Mouse (Mus musculus): ENCODE measurements around the gene Olfr622. TPM values are rescaled to one million over a fixed set of nuclear protein-coding genes. Genes with fewer than 3 reads are reported as not detected.

Gene Olfr622
- polyA plus RNA-seq (2014; fragmentation: Nextera tagmentation; extraction: Ambion mirVana): not detected in 2 replicates

DNA sequence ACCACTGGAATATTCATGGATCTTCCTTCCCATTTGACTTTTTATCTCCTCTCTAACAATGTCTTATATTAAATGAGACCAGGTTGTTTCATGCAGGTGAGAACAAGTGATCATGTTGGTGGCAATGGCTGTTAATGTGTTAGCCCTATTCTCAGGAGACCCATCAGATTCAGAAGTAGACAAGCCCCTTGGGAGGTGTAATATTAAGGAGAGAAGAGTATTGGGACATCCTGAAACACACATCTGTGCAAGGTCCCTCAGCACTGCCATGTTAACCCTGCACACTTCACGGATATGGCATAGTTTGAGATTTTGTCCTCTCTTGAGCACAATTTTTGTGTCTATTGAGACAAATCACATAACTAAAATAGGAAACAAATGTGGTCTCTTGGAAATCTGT is at the start of gene Olfr622:
TSS of gene Olfr622 (minus strand) at position 101 of the 400 bp plus-strand sequence.
- Histone ChIP-seq H3K9me3 (ENCODE audit: control insufficient read depth, low read depth, low read length) (no peaks in the 10 kb centered on the region), H3K4me1 (ENCODE audit: control insufficient read depth, insufficient read depth, low read length) (no peaks in the 10 kb centered on the region), H3K36me3 (ENCODE audit: control insufficient read depth, insufficient read depth, low read length) (no peaks in the 10 kb centered on the region), H3K4me3 (ENCODE audit: low read depth, low read length) (no peak within 1 kb of the TSS), H3K9ac (replicated peaks; ENCODE audit: low read depth, low read length) (no peak within 1 kb of the TSS), H3K27ac (ENCODE audit: low read length) (no peak within 1 kb of the TSS), H3K27me3 (ENCODE audit: control insufficient read depth, insufficient read depth, low read length) (no peaks in the 10 kb centered on the region), H3K4me2 (replicated peaks; ENCODE audit: low read depth, low read length) (no peak within 1 kb of the TSS)
- ATAC-seq (ENCODE audit: insufficient number of reproducible peaks, insufficient read depth, low FRiP score, low read depth): no peak
- 86% methylated on average over 1 of the region's 1 CpGs for WGBS

GRCm38 (mm10) chr7:103682420-103682819 is 39.9 kb upstream of the Olfr622 start, which contains the start of gene Olfr625-ps1:
Olfr625-ps1 (plus strand) TSS chr7:103682720.
- Histone ChIP-seq H3K9ac (replicated peaks; ENCODE audit: low read depth, low read length) (no peak within 1 kb of the TSS), H3K36me3 (ENCODE audit: control insufficient read depth, insufficient read depth, low read length) (no peaks in the 10 kb centered on the region), H3K9me3 (ENCODE audit: control insufficient read depth, low read depth, low read length) (no peaks in the 10 kb centered on the region), H3K4me2 (replicated peaks; ENCODE audit: low read depth, low read length) (no peak within 1 kb of the TSS), H3K4me3 (ENCODE audit: low read depth, low read length) (no peak within 1 kb of the TSS), H3K27me3 (ENCODE audit: control insufficient read depth, insufficient read depth, low read length) (no peaks in the 10 kb centered on the region), H3K27ac (ENCODE audit: low read length) (no peak within 1 kb of the TSS), H3K4me1 (ENCODE audit: control insufficient read depth, insufficient read depth, low read length) (no peaks in the 10 kb centered on the region)
- ATAC-seq (ENCODE audit: insufficient number of reproducible peaks, insufficient read depth, low FRiP score, low read depth): no peak

DNA sequence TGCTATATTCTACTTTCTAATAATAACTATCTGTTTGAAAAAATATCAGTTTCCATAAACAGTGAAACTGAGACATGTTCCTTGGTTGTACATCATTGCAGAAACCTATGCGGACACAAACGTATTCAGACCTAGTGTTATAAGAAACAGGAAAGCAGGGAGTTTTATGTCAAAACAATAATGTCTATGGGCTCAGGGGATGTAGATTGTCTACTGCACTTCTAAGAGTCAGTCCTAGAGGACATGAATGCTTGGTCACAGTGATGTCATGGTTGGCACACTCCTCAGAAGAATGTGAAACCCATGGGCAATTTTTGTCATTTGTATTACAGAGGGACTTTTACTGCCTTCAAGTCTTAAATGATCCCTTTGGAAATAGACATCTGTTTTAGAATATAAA is 28.6 kb upstream of the Olfr622 start, which contains the start of gene Olfr624:
TSS of gene Olfr624 (minus strand) at position 101 of the 400 bp plus-strand sequence.
- ATAC-seq (ENCODE audit: insufficient number of reproducible peaks, insufficient read depth, low FRiP score, low read depth): no peak
- no peak within 1 kb of the TSS for H3K4me2 ChIP-seq (replicated peaks; ENCODE audit: low read depth, low read length)
- H3K4me1 ChIP-seq (ENCODE audit: control insufficient read depth, insufficient read depth, low read length): no peaks in the 10 kb centered on the region
- H3K27me3 ChIP-seq (ENCODE audit: control insufficient read depth, insufficient read depth, low read length): no peaks in the 10 kb centered on the region
- WGBS: 83% methylated on average over 2 of the region's 2 CpGs
- H3K27ac ChIP-seq (ENCODE audit: low read length): no peak within 1 kb of the TSS
- no peaks in the 10 kb centered on the region for H3K9me3 ChIP-seq (ENCODE audit: control insufficient read depth, low read depth, low read length)
- no peak within 1 kb of the TSS for H3K9ac ChIP-seq (replicated peaks; ENCODE audit: low read depth, low read length)
- H3K4me3 ChIP-seq (ENCODE audit: low read depth, low read length): no peak within 1 kb of the TSS
- H3K36me3 ChIP-seq (ENCODE audit: control insufficient read depth, insufficient read depth, low read length): no peaks in the 10 kb centered on the region

GRCm38 (mm10) chr7:103663598-103663997 is 21.1 kb upstream of the Olfr622 start, which contains the start of gene Olfr623:
Olfr623 (minus strand) TSS chr7:103663698.
- no peak within 1 kb of the TSS for H3K4me2 ChIP-seq (replicated peaks; ENCODE audit: low read depth, low read length)
- no peak within 1 kb of the TSS for H3K27ac ChIP-seq (ENCODE audit: low read length)
- H3K4me3 ChIP-seq (ENCODE audit: low read depth, low read length): no peak within 1 kb of the TSS
- H3K9me3 ChIP-seq (ENCODE audit: control insufficient read depth, low read depth, low read length): no peaks in the 10 kb centered on the region
- no peaks in the 10 kb centered on the region for H3K27me3 ChIP-seq (ENCODE audit: control insufficient read depth, insufficient read depth, low read length)
- H3K4me1 ChIP-seq (ENCODE audit: control insufficient read depth, insufficient read depth, low read length): no peaks in the 10 kb centered on the region
- no peak for ATAC-seq (ENCODE audit: insufficient number of reproducible peaks, insufficient read depth, low FRiP score, low read depth)
- H3K9ac ChIP-seq (replicated peaks; ENCODE audit: low read depth, low read length): no peak within 1 kb of the TSS
- no peaks in the 10 kb centered on the region for H3K36me3 ChIP-seq (ENCODE audit: control insufficient read depth, insufficient read depth, low read length)

- H3K9ac ChIP-seq (replicated peaks; ENCODE audit: low read depth, low read length): no peak overlapping the region
- H3K36me3 ChIP-seq (ENCODE audit: control insufficient read depth, insufficient read depth, low read length): no peaks in the 10 kb centered on the region
- 69% methylated on average over 4 of the region's 4 CpGs for WGBS
- no peaks in the 10 kb centered on the region for H3K9me3 ChIP-seq (ENCODE audit: control insufficient read depth, low read depth, low read length)
- no peaks in the 10 kb centered on the region for H3K27me3 ChIP-seq (ENCODE audit: control insufficient read depth, insufficient read depth, low read length)
- H3K4me3 ChIP-seq (ENCODE audit: low read depth, low read length): no peak overlapping the region
- H3K27ac ChIP-seq (ENCODE audit: low read length): no peak overlapping the region
- no peak for ATAC-seq (ENCODE audit: insufficient number of reproducible peaks, insufficient read depth, low FRiP score, low read depth)
- no peak overlapping the region for H3K4me2 ChIP-seq (replicated peaks; ENCODE audit: low read depth, low read length)
- no peaks in the 10 kb centered on the region for H3K4me1 ChIP-seq (ENCODE audit: control insufficient read depth, insufficient read depth, low read length)
Observed at GRCm38 (mm10) chr7:103644070-103644469, 1.6 kb upstream of the Olfr622 start.

GRCm38 (mm10) chr7:103636795-103637194 is 5.7 kb downstream of the Olfr622 start:
- H3K27me3 ChIP-seq (ENCODE audit: control insufficient read depth, insufficient read depth, low read length): no peaks in the 10 kb centered on the region
- H3K27ac ChIP-seq (ENCODE audit: low read length): no peak overlapping the region
- H3K4me3 ChIP-seq (ENCODE audit: low read depth, low read length): no peak overlapping the region
- H3K4me2 ChIP-seq (replicated peaks; ENCODE audit: low read depth, low read length): no peak overlapping the region
- H3K4me1 ChIP-seq (ENCODE audit: control insufficient read depth, insufficient read depth, low read length): no peaks in the 10 kb centered on the region
- H3K9ac ChIP-seq (replicated peaks; ENCODE audit: low read depth, low read length): no peak overlapping the region
- H3K9me3 ChIP-seq (ENCODE audit: control insufficient read depth, low read depth, low read length): no peaks in the 10 kb centered on the region
- no peaks in the 10 kb centered on the region for H3K36me3 ChIP-seq (ENCODE audit: control insufficient read depth, insufficient read depth, low read length)
- no peak for ATAC-seq (ENCODE audit: insufficient number of reproducible peaks, insufficient read depth, low FRiP score, low read depth)

DNA sequence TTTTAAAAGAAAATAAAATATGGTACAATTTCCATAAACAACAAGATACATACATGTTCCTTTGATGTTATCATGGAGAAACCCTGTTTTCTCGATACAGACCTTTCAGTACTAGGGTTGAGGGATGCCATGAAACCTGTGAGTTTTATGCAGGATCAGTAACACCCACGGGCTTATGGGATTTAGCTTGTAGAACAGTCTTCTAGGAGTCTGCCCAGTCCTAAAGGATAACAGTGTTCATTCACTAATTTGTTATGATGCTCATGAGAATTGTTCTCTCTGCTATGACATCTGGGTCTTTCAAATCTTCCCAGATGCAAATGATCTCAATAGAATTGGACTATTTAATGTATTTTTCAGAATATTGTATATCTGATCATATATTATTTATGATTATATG is 30.1 kb downstream of the Olfr622 start, which contains the start of gene Olfr620:
TSS of gene Olfr620 (minus strand) at position 101 of the 400 bp plus-strand sequence.
- 76% methylated on average over 2 of the region's 2 CpGs for WGBS
- H3K27me3 ChIP-seq (ENCODE audit: control insufficient read depth, insufficient read depth, low read length): no peaks in the 10 kb centered on the region
- H3K36me3 ChIP-seq (ENCODE audit: control insufficient read depth, insufficient read depth, low read length): no peaks in the 10 kb centered on the region
- ATAC-seq (ENCODE audit: insufficient number of reproducible peaks, insufficient read depth, low FRiP score, low read depth): no peak
- H3K4me1 ChIP-seq (ENCODE audit: control insufficient read depth, insufficient read depth, low read length): no peaks in the 10 kb centered on the region
- no peak within 1 kb of the TSS for H3K4me3 ChIP-seq (ENCODE audit: low read depth, low read length)
- H3K9me3 ChIP-seq (ENCODE audit: control insufficient read depth, low read depth, low read length): no peaks in the 10 kb centered on the region
- H3K4me2 ChIP-seq (replicated peaks; ENCODE audit: low read depth, low read length): no peak within 1 kb of the TSS
- no peak within 1 kb of the TSS for H3K9ac ChIP-seq (replicated peaks; ENCODE audit: low read depth, low read length)
- no peak within 1 kb of the TSS for H3K27ac ChIP-seq (ENCODE audit: low read length)

GRCm38 (mm10) chr7:103607425-103607824 is 35.1 kb downstream of the Olfr622 start:
- Histone ChIP-seq H3K4me1 (ENCODE audit: control insufficient read depth, insufficient read depth, low read length) (no peaks in the 10 kb centered on the region), H3K9me3 (ENCODE audit: control insufficient read depth, low read depth, low read length) (no peaks in the 10 kb centered on the region)

DNA sequence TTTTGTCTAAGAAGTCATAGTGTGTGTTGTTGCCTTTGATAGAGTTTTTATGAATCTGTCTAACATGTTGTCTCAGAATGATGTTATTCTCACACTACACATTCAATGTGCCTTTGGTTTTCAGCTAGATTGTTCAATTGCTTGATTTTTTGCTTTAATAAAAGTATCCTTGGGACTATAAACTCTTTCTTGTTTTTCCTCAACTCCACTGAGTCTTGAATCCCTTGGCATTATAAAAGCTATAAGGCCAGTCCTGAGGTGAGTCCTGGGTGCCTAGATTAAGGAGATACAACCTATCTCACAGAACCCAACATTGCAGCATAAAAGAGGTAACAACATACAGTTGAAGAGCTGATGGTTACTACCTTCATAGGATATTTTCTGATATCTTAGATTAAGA is 42.2 kb downstream of the Olfr622 start, which contains the start of gene Olfr619:
TSS of gene Olfr619 (plus strand) at position 301 of the 400 bp plus-strand sequence.
- Histone ChIP-seq H3K4me2 (replicated peaks; ENCODE audit: low read depth, low read length) (no peak within 1 kb of the TSS), H3K27me3 (ENCODE audit: control insufficient read depth, insufficient read depth, low read length) (no peaks in the 10 kb centered on the region), H3K9ac (replicated peaks; ENCODE audit: low read depth, low read length) (no peak within 1 kb of the TSS), H3K4me3 (ENCODE audit: low read depth, low read length) (no peak within 1 kb of the TSS), H3K36me3 (ENCODE audit: control insufficient read depth, insufficient read depth, low read length) (no peaks in the 10 kb centered on the region), H3K9me3 (ENCODE audit: control insufficient read depth, low read depth, low read length) (no peaks in the 10 kb centered on the region), H3K27ac (ENCODE audit: low read length) (no peak within 1 kb of the TSS), H3K4me1 (ENCODE audit: control insufficient read depth, insufficient read depth, low read length) (no peaks in the 10 kb centered on the region)
- ATAC-seq (ENCODE audit: insufficient number of reproducible peaks, insufficient read depth, low FRiP score, low read depth): no peak

More at GRCm38 (mm10) chr7:103607425-103607824, 35.1 kb downstream of the Olfr622 start:
- Histone ChIP-seq H3K36me3 (ENCODE audit: control insufficient read depth, insufficient read depth, low read length) (no peaks in the 10 kb centered on the region), H3K4me2 (replicated peaks; ENCODE audit: low read depth, low read length) (no peak overlapping the region), H3K9ac (replicated peaks; ENCODE audit: low read depth, low read length) (no peak overlapping the region), H3K27ac (ENCODE audit: low read length) (no peak overlapping the region), H3K27me3 (ENCODE audit: control insufficient read depth, insufficient read depth, low read length) (no peaks in the 10 kb centered on the region), H3K4me3 (ENCODE audit: low read depth, low read length) (no peak overlapping the region)
- ATAC-seq (ENCODE audit: insufficient number of reproducible peaks, insufficient read depth, low FRiP score, low read depth): no peak
- 78% methylated on average over 2 of the region's 2 CpGs for WGBS

All from stomach, embryonic 14.5 days (tissue).